Mouse (Mus musculus) liver, embryonic 18 days (tissue): ENCODE results near the gene Cd207. TPM values are rescaled to one million over a fixed set of nuclear protein-coding genes. Genes with fewer than 3 reads are reported as not detected.

Experiments used
- polyA plus RNA-seq: library from polyadenylated mRNA; depleted of rRNA; stranded (reverse); fragments of >200 nt; gene quantifications from 2 replicates; pipeline ENCODE4 v1.2.3, GENCODE M21; 2012; rRNA removed

Gene Cd207
- polyA plus RNA-seq = 0.90 and 2.2 TPM in 2 replicates

DNA sequence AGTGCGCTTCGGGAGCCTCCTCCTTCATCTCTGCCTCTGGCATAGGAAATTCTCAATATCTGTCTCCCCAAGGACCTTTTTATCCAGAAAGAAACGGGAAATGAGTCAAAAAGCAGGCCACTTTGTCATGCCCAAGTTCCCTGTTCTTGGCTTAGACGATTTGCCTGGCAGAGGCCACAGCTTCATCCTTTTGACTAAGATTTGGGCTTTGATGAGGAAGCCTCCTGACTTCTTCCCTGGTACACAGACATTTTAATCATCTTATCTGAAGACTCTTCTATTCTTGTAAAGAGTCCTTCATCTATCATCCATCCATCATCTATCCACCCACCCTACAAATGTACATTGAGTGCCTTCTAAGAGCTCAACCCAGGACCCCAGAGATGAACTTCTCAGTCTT is at the start of gene Cd207:
Gene Cd207, minus strand, starts transcription at position 101 of the 400 bp plus-strand sequence.

DNA sequence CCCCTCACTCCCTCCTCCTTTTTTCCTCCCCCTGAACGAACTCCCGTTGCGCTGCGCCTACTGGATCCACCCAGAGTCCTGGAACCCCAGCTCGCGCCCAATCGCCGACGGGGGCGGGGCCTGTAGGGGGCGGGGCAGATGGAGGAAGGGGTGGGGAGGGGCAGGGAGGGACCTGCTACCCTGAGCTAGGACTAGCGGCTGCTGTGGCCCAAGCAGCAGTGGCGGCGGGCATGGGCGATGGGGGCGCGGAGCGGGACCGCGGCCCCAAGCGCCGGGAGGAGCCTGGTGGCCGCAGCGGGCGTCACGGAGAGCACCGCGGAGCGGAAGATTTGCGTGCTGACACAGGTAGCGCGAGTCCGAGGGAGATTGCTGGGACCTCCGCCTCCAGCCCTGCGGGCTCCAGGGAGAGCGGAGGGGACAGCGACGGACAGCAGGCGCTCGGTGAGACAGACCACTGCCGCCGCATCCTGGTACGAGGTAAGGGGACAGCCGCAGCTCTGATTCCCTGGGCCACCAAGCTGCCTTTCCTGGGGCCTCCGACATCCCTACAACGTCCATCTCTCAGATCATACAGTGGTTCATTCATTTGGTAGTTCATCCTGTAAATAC is 33.5 kb upstream of the Cd207 start, which contains the start of gene Vax2:
Gene Vax2, plus strand, starts transcription at position 198 of the 609 bp plus-strand sequence.

DNA sequence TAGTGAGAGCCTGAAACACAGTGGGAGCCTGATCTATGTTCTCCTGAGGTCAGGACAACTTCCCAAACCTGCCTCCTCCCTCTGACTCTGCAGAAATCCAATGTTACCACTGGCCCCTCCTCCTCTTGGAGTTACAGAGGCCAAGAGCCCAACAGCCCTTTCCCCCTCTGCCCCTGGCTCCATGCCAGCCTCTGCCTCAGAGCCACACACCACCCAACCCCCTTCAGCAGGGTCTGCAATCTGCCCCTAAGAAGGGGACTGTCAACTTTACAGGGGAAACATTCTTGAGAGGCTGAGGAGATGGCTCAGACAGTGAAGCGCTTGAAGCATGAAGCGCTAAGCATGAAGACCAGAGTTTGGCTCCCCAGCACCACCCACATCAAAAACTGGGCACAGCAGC is 21.6 kb downstream of the Cd207 start, which contains the start of gene Clec4f:
Gene Clec4f, minus strand, starts transcription at position 101 of the 400 bp plus-strand sequence.

Other genes starting within 250 kb of the Cd207 start
- 2.3 and 3.4 TPM in 2 replicates for gene Tet3, start 218.8 kb downstream of the Cd207 start, polyA plus RNA-seq
- 19.6 and 21.8 TPM in 2 replicates for gene Dguok, start 170.9 kb downstream of the Cd207 start, polyA plus RNA-seq
- 4.8 and 5.8 TPM in 2 replicates for gene Actg2, start 141.6 kb downstream of the Cd207 start, polyA plus RNA-seq
- 6.4 and 7.2 TPM in 2 replicates for gene Stambp, start 105.1 kb downstream of the Cd207 start, polyA plus RNA-seq
- 39.7 and 74.4 TPM in 2 replicates for gene Clec4f, start 21.7 kb downstream of the Cd207 start, polyA plus RNA-seq
- gene Vax2, start 33.4 kb upstream of the Cd207 start, polyA plus RNA-seq = not detected in 2 replicates
- 0.05 TPM in 1 of 2 replicates, not detected in the other for gene Atp6v1b1, start 65.1 kb upstream of the Cd207 start, polyA plus RNA-seq
- gene Ankrd53, start 84.8 kb upstream of the Cd207 start, polyA plus RNA-seq = not detected in 2 replicates
- 24.8 and 26.3 TPM in 2 replicates for gene Tex261, start 98.0 kb upstream of the Cd207 start, polyA plus RNA-seq
- gene Nagk, start 117.1 kb upstream of the Cd207 start, polyA plus RNA-seq = 8.8 and 10.3 TPM in 2 replicates
- gene Paip2b, start 153.9 kb upstream of the Cd207 start, polyA plus RNA-seq = 6.5 TPM in 2 replicates
- 13.5 and 14.4 TPM in 2 replicates for gene Zfp638, start 189.3 kb upstream of the Cd207 start, polyA plus RNA-seq